Mouse (Mus musculus) megakaryocyte, embryonic 14.5 days (primary cell): Measurements from ENCODE around the gene Prkaca.

Source experiments
- FLI1 ChIP-seq: IDR thresholded peaks from 2 replicates; pipeline ENCODE4 v1.6.1; 2012; ENCODE audit warnings: low read length, inconsistent platforms, mixed read lengths
- GATA1 ChIP-seq: IDR thresholded peaks from 3 replicates; pipeline ENCODE4 v1.6.1; 2012; ENCODE audit warnings: mixed read lengths, low read length, inconsistent platforms, borderline replicate concordance

- no peak for TF ChIP-seq FLI1
- no peak for TF ChIP-seq GATA1
Measured at GRCm38 (mm10) chr8:83992488-83992887, 19.7 kb downstream of the Prkaca start.
